Mouse (Mus musculus) megakaryocyte, embryonic 14.5 days (primary cell): ENCODE measurements around the gene Nup88.

Source experiments
- FLI1 ChIP-seq: IDR thresholded peaks from 2 replicates; pipeline ENCODE4 v1.6.1; 2012; ENCODE audit warnings: low read length, inconsistent platforms, mixed read lengths
- GATA1 ChIP-seq: IDR thresholded peaks from 3 replicates; pipeline ENCODE4 v1.6.1; 2012; ENCODE audit warnings: mixed read lengths, low read length, inconsistent platforms, borderline replicate concordance

DNA sequence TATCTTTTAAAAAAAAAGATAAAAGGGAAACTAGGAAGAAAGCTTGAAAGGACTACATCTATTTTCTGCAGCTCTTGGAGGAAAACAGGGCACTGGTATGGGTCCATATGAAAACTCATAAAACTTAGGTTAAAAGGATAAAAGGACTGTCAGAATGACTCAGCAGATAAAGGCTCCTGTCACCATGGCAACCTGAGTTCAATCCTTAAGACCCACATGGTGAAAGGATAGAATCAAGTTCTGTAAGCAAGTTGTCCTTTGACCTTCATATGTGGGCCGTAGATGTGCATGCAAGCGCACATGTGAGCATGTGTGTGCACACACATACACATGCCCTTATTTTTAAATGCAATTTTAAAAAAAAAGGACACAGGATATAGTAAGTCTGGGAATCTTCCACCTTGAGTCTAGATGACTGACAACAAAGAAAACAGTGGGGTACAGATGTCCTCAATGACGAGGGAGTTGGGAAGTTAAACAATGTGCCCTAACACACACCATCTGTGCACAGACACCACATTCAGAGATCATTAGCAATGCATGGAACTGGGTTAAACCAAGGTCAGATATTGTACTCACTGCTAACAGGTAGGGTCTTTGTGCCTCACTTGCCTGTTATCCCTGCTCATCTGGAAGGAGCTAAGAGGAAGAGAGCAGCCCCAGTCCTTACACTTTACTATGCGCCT is 5.4 kb downstream of the Nup88 start:
- TF ChIP-seq GATA1 (no peak), FLI1 (no peak)
